Mouse (Mus musculus) bone marrow macrophage, adult 2 months (primary cell): ENCODE measurements at regions not wholly inside any gene's neighbourhood (a gene's known extent, or its start where the extent isn't known, plus 50 kb on each side); places are given as distances from the start of the nearest gene placed in this dataset.

Source experiments
- CTCF ChIP-seq: IDR thresholded peaks from 2 replicates; pipeline ENCODE4 v1.5.1; 2012; ENCODE audit warnings: low read depth, mild to moderate bottlenecking, low read length, moderate library complexity
- POLR2A ChIP-seq: IDR thresholded peaks from 2 replicates; pipeline ENCODE4 v1.6.1; 2012; ENCODE audit warnings: mild to moderate bottlenecking, low read depth, low read length, borderline replicate concordance

- TF ChIP-seq CTCF (no peak), POLR2A (no peak)
Measured at GRCm38 (mm10) chr1:13496386-13496785, 2082.5 kb downstream of the A830018L16Rik start.
